Mouse (Mus musculus) kidney, postnatal 0 days (tissue): ENCODE measurements around the gene Klhl29. TPM values are rescaled to one million over a fixed set of nuclear protein-coding genes. Genes with fewer than 3 reads are reported as not detected.

ENCODE experiments used
- ATAC-seq: fragments of 200-750 bp; cut with Nextera tagmentation; replicated peaks from 2 replicates; pipeline ENCODE4 v1.8.0; 2017; ENCODE audit warnings: low read depth, moderate number of reproducible peaks, moderate TSS enrichment, moderate library complexity; ENCODE audit not compliant: low FRiP score
- DNase-seq: peaks from one replicate; pipeline ENCODE4 v3.0.0-alpha.2; 2016; ENCODE audit warnings: low spot score
- H3K27ac ChIP-seq: fragments of 300-500 bp; sonication (generic); 2 replicates; pipeline ENCODE4 v1.5.1; 2014; ENCODE audit warnings: mild to moderate bottlenecking
- H3K27me3 ChIP-seq: fragments of 300-500 bp; sonication (generic); 2 replicates; pipeline ENCODE4 v1.6.1; 2014; ENCODE audit warnings: low read length, mixed read lengths; ENCODE audit not compliant: insufficient read depth
- H3K36me3 ChIP-seq: fragments of 300-500 bp; sonication (generic); 2 replicates; pipeline ENCODE4 v1.6.1; 2014; ENCODE audit warnings: low read length, mixed read lengths; ENCODE audit not compliant: insufficient read depth
- H3K4me1 ChIP-seq: fragments of 300-500 bp; sonication (generic); replicated peaks from 2 replicates; pipeline ENCODE4 v1.6.1; 2014; ENCODE audit warnings: antibody characterized with exemption, low read length, mixed read lengths; ENCODE audit not compliant: insufficient read depth
- H3K4me2 ChIP-seq: fragments of 300-500 bp; sonication (generic); 2 replicates; pipeline ENCODE4 v1.6.1; 2014; ENCODE audit warnings: mild to moderate bottlenecking, low read length, moderate library complexity, mixed read lengths
- H3K4me3 ChIP-seq: fragments of 300-500 bp; sonication (generic); replicated peaks from 2 replicates; pipeline ENCODE4 v1.5.1; 2014; ENCODE audit warnings: low read depth, low read length
- H3K9ac ChIP-seq: fragments of 300-500 bp; sonication (generic); 2 replicates; pipeline ENCODE4 v1.6.1; 2014; ENCODE audit warnings: low read depth, low read length
- H3K9me3 ChIP-seq: fragments of 300-500 bp; sonication (generic); replicated peaks from 2 replicates; pipeline ENCODE4 v1.6.1; 2016; ENCODE audit warnings: low read length, inconsistent platforms, mixed read lengths
- CTCF ChIP-seq: IDR thresholded peaks from 2 replicates; pipeline ENCODE4 v1.5.1; 2016; ENCODE audit warnings: antibody characterized with exemption, low read depth, mild to moderate bottlenecking, moderate library complexity
- WGBS: fragments of 180-500 bp; shearing (Covaris S2); extraction: QIAGEN DNeasy Blood & Tissue Kit; methylation state at CpG from one replicate; pipeline ENCODE4 v1.1.7; 2014; 5-methylcytosine and 5-hydroxymethylcytosine counted together
- polyA plus RNA-seq: library from polyadenylated mRNA; unstranded; fragments of >200 nt; fragmentation: Nextera tagmentation; extraction: Ambion mirVana; gene quantifications from 2 replicates; pipeline ENCODE4 v1.2.1, GENCODE M21; 2015

Gene Klhl29
- polyA plus RNA-seq, 1 experiment from 2014 or later = 0.30 TPM

- Histone ChIP-seq H3K4me2 (no peak overlapping the region), H3K36me3 (no peaks in the 10 kb centered on the region), H3K4me3 (no peak overlapping the region), H3K27ac (no peak overlapping the region), H3K4me1 (no peaks in the 10 kb centered on the region; the same call in 1 of the 2 replicates), H3K9ac (no peak overlapping the region), H3K9me3 (no peaks in the 10 kb centered on the region), H3K27me3 (no peaks in the 10 kb centered on the region)
- DNase-seq (no peak), ATAC-seq (no peak)
- TF ChIP-seq CTCF = no peak
- 85% methylated on average over 17 of the region's 17 CpGs for WGBS
These were observed 135.8 kb downstream of the Klhl29 start for GRCm38 (mm10) chr12:5239451-5240245.

GRCm38 (mm10) chr12:5237078-5237477, 138.4 kb downstream of the Klhl29 start:
- Histone ChIP-seq H3K9ac (no peak overlapping the region), H3K27me3 (no peaks in the 10 kb centered on the region), H3K4me2 (no peak overlapping the region), H3K4me3 (no peak overlapping the region), H3K27ac (no peak overlapping the region), H3K4me1 (no peaks in the 10 kb centered on the region; the same call in 1 of the 2 replicates), H3K36me3 (no peaks in the 10 kb centered on the region), H3K9me3 (no peaks in the 10 kb centered on the region)
- no peak for ATAC-seq
- TF ChIP-seq CTCF = no peak
- DNase-seq = peak; percentile 55
- 67% methylated on average over 5 of the region's 5 CpGs for WGBS

DNA sequence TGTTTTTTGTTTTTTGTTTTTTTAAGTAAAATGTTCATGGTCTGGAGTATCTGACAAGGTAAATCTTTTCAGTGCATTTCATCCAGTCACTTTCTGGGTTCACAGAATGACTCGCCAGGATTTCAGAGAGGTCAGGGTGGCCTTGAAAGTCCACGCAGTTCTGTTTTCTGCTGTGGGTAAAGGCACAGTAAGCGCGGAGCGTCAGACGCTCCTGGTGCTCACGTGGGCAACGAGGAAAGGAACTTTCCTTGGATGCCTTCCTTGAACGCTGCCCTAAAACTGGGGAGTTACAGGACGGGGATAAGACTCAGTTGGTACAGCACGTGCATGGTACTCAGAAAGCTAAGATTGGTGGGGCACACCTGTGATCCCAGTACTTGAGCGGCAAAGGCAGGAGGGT, 139.9 kb downstream of the Klhl29 start:
- H3K27me3 ChIP-seq = no peaks in the 10 kb centered on the region
- no peaks in the 10 kb centered on the region; the same call in 1 of the 2 replicates for H3K4me1 ChIP-seq
- 90% methylated on average over 12 of the region's 12 CpGs for WGBS
- H3K9ac ChIP-seq = no peak overlapping the region
- TF ChIP-seq CTCF = no peak
- H3K36me3 ChIP-seq = no peaks in the 10 kb centered on the region
- ATAC-seq (no peak), DNase-seq (no peak)
- no peak overlapping the region for H3K4me2 ChIP-seq
- H3K4me3 ChIP-seq = no peak overlapping the region
- no peaks in the 10 kb centered on the region for H3K9me3 ChIP-seq
- H3K27ac ChIP-seq = no peak overlapping the region

- Histone ChIP-seq H3K36me3 (no peaks in the 10 kb centered on the region), H3K9ac (no peak overlapping the region), H3K4me1 (no peaks in the 10 kb centered on the region), H3K9me3 (no peaks in the 10 kb centered on the region), H3K4me3 (no peak overlapping the region), H3K27me3 (no peaks in the 10 kb centered on the region), H3K4me2 (no peak overlapping the region), H3K27ac (no peak overlapping the region)
- WGBS = 84% methylated on average over 5 of the region's 5 CpGs
- DNase-seq (no peak), ATAC-seq (no peak)
- TF ChIP-seq CTCF = no peak
These were observed 145.0 kb downstream of the Klhl29 start for GRCm38 (mm10) chr12:5230504-5230903.

DNA sequence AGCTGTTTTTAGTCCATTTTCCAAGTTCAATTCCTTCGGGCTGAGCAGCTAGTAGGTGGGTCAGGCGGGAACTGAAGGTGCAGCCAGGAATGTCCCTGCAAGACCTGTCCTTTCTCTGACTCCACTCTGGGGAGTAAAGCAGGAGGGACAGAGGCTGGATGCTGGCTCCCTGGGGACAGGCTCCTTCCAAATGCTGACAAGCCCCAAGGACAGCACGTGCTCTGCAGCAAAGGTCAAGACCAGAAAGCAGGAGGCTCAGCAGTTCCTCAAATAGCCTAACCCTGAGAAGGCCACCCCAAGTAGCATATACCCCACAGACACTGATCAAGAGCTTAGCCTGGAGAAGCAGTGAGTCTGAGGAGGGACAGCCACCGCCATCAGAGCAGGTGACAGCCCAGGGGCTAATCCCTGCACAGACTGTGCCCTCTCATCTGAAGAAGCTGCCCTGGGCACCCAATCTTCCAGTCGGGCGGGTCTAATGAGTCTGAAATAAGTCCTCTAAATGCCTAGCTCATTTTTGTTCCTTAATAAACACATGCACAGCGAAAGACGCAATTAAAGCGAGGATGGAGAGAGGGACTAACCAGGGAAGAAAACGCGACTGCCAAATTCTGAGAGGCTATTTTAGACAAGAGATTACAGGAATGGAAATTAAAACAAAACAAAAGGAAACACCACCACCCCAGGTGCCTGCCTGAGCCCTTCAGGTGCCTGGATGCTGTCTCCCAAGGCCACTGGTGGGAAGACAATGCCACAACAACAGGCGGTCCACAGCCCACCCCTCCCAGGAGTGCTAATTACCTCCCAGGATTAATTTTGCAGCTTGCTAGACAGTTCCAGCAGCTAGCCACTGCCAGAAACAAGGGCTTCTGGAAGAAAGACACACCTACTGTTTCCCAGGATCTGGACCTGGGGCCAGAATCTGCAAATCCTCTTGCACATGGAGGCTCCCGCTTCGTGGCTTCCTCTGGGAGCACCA, 148.5 kb downstream of the Klhl29 start:
- WGBS = 59% methylated on average over 14 of the region's 14 CpGs
- Histone ChIP-seq H3K4me1 (no peaks in the 10 kb centered on the region), H3K27me3 (no peaks in the 10 kb centered on the region), H3K9ac (no peak overlapping the region), H3K27ac (no peak overlapping the region), H3K9me3 (no peaks in the 10 kb centered on the region), H3K4me3 (no peak overlapping the region), H3K36me3 (no peaks in the 10 kb centered on the region), H3K4me2 (no peak overlapping the region)
- ATAC-seq = no peak
- TF ChIP-seq CTCF = no peak
- no peak for DNase-seq

GRCm38 (mm10) chr12:5223595-5223994, 151.9 kb downstream of the Klhl29 start:
- Histone ChIP-seq H3K4me3 (no peak overlapping the region), H3K4me2 (no peak overlapping the region), H3K9ac (no peak overlapping the region), H3K27ac (no peak overlapping the region), H3K36me3 (no peaks in the 10 kb centered on the region), H3K9me3 (no peaks in the 10 kb centered on the region), H3K4me1 (no peaks in the 10 kb centered on the region), H3K27me3 (no peaks in the 10 kb centered on the region)
- ATAC-seq = no peak
- no peak for TF ChIP-seq CTCF
- 38% methylated on average over 1 of the region's 1 CpGs for WGBS
- no peak for DNase-seq
